Mouse (Mus musculus): ENCODE measurements at regions not wholly inside any gene's neighbourhood (a gene's known extent, or its start where the extent isn't known, plus 50 kb on each side); places are given as distances from the start of the nearest gene placed in this dataset.

- TF ChIP-seq POLR2A (IDR thresholded peaks at IDR 0.05; ENCODE audit: borderline replicate concordance, extremely low read depth, insufficient read depth, insufficient read length, poor library complexity, severe bottlenecking) (no peak), CTCF (IDR thresholded peaks at IDR 0.05; ENCODE audit: borderline replicate concordance, extremely low read depth, insufficient read depth, insufficient read length) (no peak)
Measured at GRCm38 (mm10) chr9:115609904-115610303, 299.4 kb upstream of the Gadl1 start.
